Mouse (Mus musculus): ENCODE data around the gene Cpsf7. TPM values are rescaled to one million over a fixed set of nuclear protein-coding genes. Genes with fewer than 3 reads are reported as not detected.

Cpsf7 gene
- total and polyA plus RNA-seq, 3 experiments, result 25.6 to 48.8 (median 28.8) TPM

- H3K79me2 ChIP-seq (replicated peaks; ENCODE audit: control insufficient read depth, extremely low read depth, insufficient read depth, poor library complexity, severe bottlenecking), result peaks cover 40% of the 10 kb centered on the region
- peak; percentile 94 for DNase-seq (ENCODE audit: extremely low read depth)
- peak; percentile 19; the same call in 1 of the 2 replicates for TF ChIP-seq IRF4 (IDR thresholded peaks at IDR 0.05; ENCODE audit: low read depth, low read length)
- TF ChIP-seq ZKSCAN1 (IDR thresholded peaks at IDR 0.05; ENCODE audit: borderline replicate concordance, low read depth, low read length), result no peak
- no peak for TF ChIP-seq RCOR1 (conservative IDR thresholded peaks at IDR 0.05; ENCODE audit: low read depth, low read length)
- TF ChIP-seq JUND (conservative IDR thresholded peaks at IDR 0.05; ENCODE audit: low read depth, low read length), result no peak
- peak; percentile 57; the same call in 1 of the 2 replicates for TF ChIP-seq MEF2A (IDR thresholded peaks at IDR 0.05; ENCODE audit: borderline replicate concordance, low read depth, low read length)
- TF ChIP-seq E2F4 (IDR thresholded peaks at IDR 0.05; ENCODE audit: insufficient replicate concordance, low read depth, low read length), result no peak
- no peak; the same call in 1 of the 2 replicates for TF ChIP-seq NRF1 (IDR thresholded peaks at IDR 0.05; ENCODE audit: low read depth, low read length)
- peak; percentile 34; the same call in 1 of the 2 replicates for TF ChIP-seq CHD2 (IDR thresholded peaks at IDR 0.05; ENCODE audit: low read length)
- peak in 1 of 2 experiments; percentile 69; a peak in 2 of 4 replicates for TF ChIP-seq CTCF (conservative IDR thresholded peaks at IDR 0.05 in 1 of 2, IDR thresholded peaks at IDR 0.05 in 1 of 2; ENCODE audit: low read depth in 2 of 2, low read length in 2 of 2)
- no peak for TF ChIP-seq JUN (IDR thresholded peaks at IDR 0.05; ENCODE audit: insufficient read depth, low read depth, low read length)
- peak; percentile 86 for TF ChIP-seq MAZ (IDR thresholded peaks at IDR 0.05; ENCODE audit: low read depth, low read length)
- TF ChIP-seq MXI1 (IDR thresholded peaks at IDR 0.05; ENCODE audit: low read depth, low read length), result peak; percentile 95
- no peak for TF ChIP-seq UBTF (IDR thresholded peaks at IDR 0.05; ENCODE audit: low read depth, low read length)
- TF ChIP-seq GABPA (IDR thresholded peaks at IDR 0.05; ENCODE audit: insufficient replicate concordance, low read depth, low read length), result no peak
- TF ChIP-seq MAFK (IDR thresholded peaks at IDR 0.05; ENCODE audit: insufficient replicate concordance, low read length), result no peak
- TF ChIP-seq TCF12 (IDR thresholded peaks at IDR 0.05; ENCODE audit: low read depth, low read length), result peak; percentile 83
- peak; percentile 22; the same call in 1 of the 2 replicates for TF ChIP-seq MAX (IDR thresholded peaks at IDR 0.05; ENCODE audit: low read length)
- TF ChIP-seq BHLHE40 (IDR thresholded peaks at IDR 0.05; ENCODE audit: low read depth, low read length), result no peak
- no peak for TF ChIP-seq EP300 (IDR thresholded peaks at IDR 0.05; ENCODE audit: low read length)
- 0 out of 2 replicates have a peak, but pooled peaks have one; percentile 33 for TF ChIP-seq ETS1 (conservative IDR thresholded peaks at IDR 0.05; ENCODE audit: low read depth, low read length)
- no peak for TF ChIP-seq USF2 (conservative IDR thresholded peaks at IDR 0.05; ENCODE audit: low read depth, low read length)
- TF ChIP-seq USF1 (IDR thresholded peaks at IDR 0.05; ENCODE audit: low read depth, low read length), result no peak
- no peak for TF ChIP-seq PAX5 (IDR thresholded peaks at IDR 0.05; ENCODE audit: low read length)
- TF ChIP-seq CHD1 (IDR thresholded peaks at IDR 0.05; ENCODE audit: low read depth, low read length), result no peak
- TF ChIP-seq TBP (conservative IDR thresholded peaks at IDR 0.05; ENCODE audit: low read depth, low read length), result peak; percentile 97
- peak; percentile 80; the same call in 1 of the 2 replicates for TF ChIP-seq POLR2AphosphoS2 (IDR thresholded peaks at IDR 0.05; ENCODE audit: low read depth, low read length)
- TF ChIP-seq ZNF384 (IDR thresholded peaks at IDR 0.05; ENCODE audit: low read depth, low read length), result no peak
- TF ChIP-seq ZC3H11A (IDR thresholded peaks at IDR 0.05; ENCODE audit: low read depth, low read length), result no peak
- peak; percentile 90 for TF ChIP-seq SIN3A (IDR thresholded peaks at IDR 0.05; ENCODE audit: low read length)
- TF ChIP-seq ZMIZ1 (IDR thresholded peaks at IDR 0.05; ENCODE audit: low read depth, low read length), result peak; percentile 87; the same call in 1 of the 2 replicates
- peak; percentile 92 for TF ChIP-seq POLR2A (IDR thresholded peaks at IDR 0.05; ENCODE audit: low read depth, low read length)
- peak; percentile 85 for TF ChIP-seq HCFC1 (IDR thresholded peaks at IDR 0.05; ENCODE audit: low read depth, low read length)
- TF ChIP-seq KAT2A (IDR thresholded peaks at IDR 0.05; ENCODE audit: insufficient replicate concordance, low read length), result peak; percentile 23; the same call in 1 of the 2 replicates
- TF ChIP-seq MYC (IDR thresholded peaks at IDR 0.05; ENCODE audit: low read depth, low read length), result 0 out of 2 replicates have a peak, but pooled peaks have one; percentile 21
- TF ChIP-seq NELFE (IDR thresholded peaks at IDR 0.05; ENCODE audit: low read depth, low read length), result peak; percentile 93
- no peak; the same call in 1 of the 2 replicates for TF ChIP-seq RAD21 (IDR thresholded peaks at IDR 0.05; ENCODE audit: low read depth, low read length)
- TF ChIP-seq SMC3 (IDR thresholded peaks at IDR 0.05; ENCODE audit: low read depth, low read length), result peak; percentile 25; the same call in 1 of the 2 replicates
Observed at GRCm38 (mm10) chr19:10576690-10577561, 51.9 kb downstream of the Cpsf7 start, which contains the start of the genes Cyb561a3 and Tmem138. TSS of gene Cyb561a3 (plus strand) at chr19:10577172. TSS of gene Tmem138 (minus strand) at chr19:10577362.

More at GRCm38 (mm10) chr19:10576690-10577561, 51.9 kb downstream of the Cpsf7 start, which contains the start of the genes Cyb561a3 and Tmem138:
- Histone ChIP-seq H3K27me3 (replicated peaks) (no peaks in the 10 kb centered on the region), H3K4me3 (replicated peaks in 1 of 3; ENCODE audit: low read depth in 2 of 3, low read length in 2 of 3, poor library complexity in 1 of 3) (peak within 1 kb of the TSS; percentile 78 to 88 (median 82)), H3K4me2 (ENCODE audit: insufficient read depth, low read depth, poor library complexity, severe bottlenecking) (peak within 1 kb of the TSS; percentile 88), H3K36me3 (replicated peaks in 1 of 2; ENCODE audit: control insufficient read depth in 1 of 2, insufficient read depth in 1 of 2, low read length in 1 of 2) (peaks cover 25 to 43% of the 10 kb centered on the region in 2 experiments), H3K9ac (ENCODE audit: insufficient read depth, low read depth) (peak within 1 kb of the TSS; percentile 73), H3K27ac (ENCODE audit: insufficient read depth, low read depth) (peak within 1 kb of the TSS; percentile 93), H3K4me1 (ENCODE audit: control insufficient read depth in 1 of 2, insufficient read depth in 2 of 2) (peaks cover 2 to 20% of the 10 kb centered on the region in 2 experiments; a peak in 3 of 4 replicates), H3K9me3 (replicated peaks; ENCODE audit: low read length) (no peaks in the 10 kb centered on the region)
- dilution Hi-C loops (cut with MboI; ENCODE audit: extremely low pct_ligation_motif_present, extremely low pct_unique_long_range_greater_than_20kb, low sequenced_read_pairs), result no loop called here
- in situ Hi-C loops (cut with MboI; ENCODE audit: low pct_ligation_motif_present, low pct_unique_long_range_greater_than_20kb, low sequenced_read_pairs), result no loop called here

All from CH12.LX (cell line).